Mouse (Mus musculus): ENCODE data around the gene Tab1.

GRCm38 (mm10) chr15:80131421-80131820 is 1.5 kb upstream of the Tab1 start:
- TF ChIP-seq CTCF (IDR thresholded peaks at IDR 0.05; ENCODE audit: extremely low read depth, insufficient read depth, low read length) (no peak), POLR2A (IDR thresholded peaks at IDR 0.05; ENCODE audit: extremely low read depth, insufficient read depth, low read length) (no peak)

Data from cortical plate, adult 2 months (tissue).